Comparison of ENCODE assay signal across 16 mouse cellular contexts in genomic region chr3:80837583-80837982, GRCm38 (mm10).
"Had no signal": no experiment of that assay in that cellular context is flagged by ENCODE, and none has a peak within 500 bp of the region (broad histone marks: within the 10 kb centered on the region; RNA-seq: fewer than 3 reads in every experiment).

No protein-coding gene starts in this region.

- H3K27me3 ChIP-seq: kidney, embryonic 15.5 days; limb, embryonic 15.5 days; midbrain, embryonic 12.5 days; neural tube, embryonic 13.5 days had no signal

- H3K36me3 ChIP-seq: kidney, embryonic 15.5 days; limb, embryonic 15.5 days; midbrain, embryonic 12.5 days; neural tube, embryonic 13.5 days had no signal

- H3K4me1 ChIP-seq: kidney, embryonic 15.5 days; limb, embryonic 15.5 days; midbrain, embryonic 12.5 days; neural tube, embryonic 13.5 days had no signal

- H3K9ac ChIP-seq: kidney, embryonic 15.5 days; limb, embryonic 15.5 days; liver, embryonic 14.5 days; midbrain, embryonic 12.5 days; neural tube, embryonic 13.5 days had no signal

- DNase-seq: kidney, adult 2 months; kidney, postnatal 25 days; lung, adult 18-20 months; retina, postnatal 1 day; right cerebral cortex, postnatal 4 days; spleen, adult 18-20 months; thymus, adult 2 months; thymus, postnatal 25 days had no signal

- H3K27ac ChIP-seq: kidney, embryonic 15.5 days; left cerebral cortex, adult 2 months; limb, embryonic 15.5 days; liver, embryonic 14.5 days; midbrain, embryonic 12.5 days; neural tube, embryonic 13.5 days had no signal

- H3K4me3 ChIP-seq: kidney, embryonic 15.5 days; left cerebral cortex, adult 2 months; limb, embryonic 15.5 days; midbrain, embryonic 12.5 days; neural tube, embryonic 13.5 days had no signal

- H3K9me3 ChIP-seq: kidney, embryonic 15.5 days; limb, embryonic 15.5 days; midbrain, embryonic 12.5 days; neural tube, embryonic 13.5 days had no signal

- H3K4me2 ChIP-seq: kidney, embryonic 15.5 days; limb, embryonic 15.5 days; midbrain, embryonic 12.5 days; neural tube, embryonic 13.5 days had no signal

- ATAC-seq: intestine, embryonic 16.5 days; midbrain, embryonic 16.5 days had no signal
